Mouse (Mus musculus): Measurements from ENCODE around the gene Fam89b.

DNA sequence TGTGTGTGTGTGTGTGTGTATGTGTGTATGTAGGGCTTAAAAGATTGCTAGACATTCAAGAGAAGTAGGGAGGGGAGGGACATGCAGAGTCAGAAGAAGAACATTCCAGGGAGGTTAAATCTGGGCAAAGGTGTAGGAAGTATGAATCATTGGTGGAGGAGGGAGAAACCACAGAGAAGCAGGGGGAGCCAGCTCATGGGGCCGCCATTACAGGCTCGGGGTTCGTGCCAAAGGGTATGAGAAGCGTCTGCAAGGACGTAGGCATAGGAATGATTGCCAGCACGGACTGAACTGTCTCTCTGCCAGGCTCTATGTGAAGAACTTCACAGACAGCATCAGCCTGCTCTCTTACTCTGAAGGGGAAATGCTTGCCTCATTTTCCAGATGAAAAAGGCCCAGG is 20.0 kb upstream of the Fam89b start:
- TF ChIP-seq CTCF (conservative IDR thresholded peaks at IDR 0.05; ENCODE audit: low read length) (no peak), POU5F1 (IDR thresholded peaks at IDR 0.05; ENCODE audit: borderline replicate concordance, low read length) (no peak), NANOG (IDR thresholded peaks at IDR 0.05; ENCODE audit: borderline replicate concordance, low read length) (no peak)

All from E14TG2a.4 (cell line).